Mouse (Mus musculus): ENCODE data around the gene Arhgap18. TPM values are rescaled to one million over a fixed set of nuclear protein-coding genes. Genes with fewer than 3 reads are reported as not detected.
A peak's percentile ranks its signal among the peaks of the same experiment; 100 is the strongest.
"Not testable (repeated sequence)": the region's sequence is repeated elsewhere in the genome, so short reads cannot be mapped to it uniquely, and the experiment has no call there.

The Arhgap18 gene
- polyA plus RNA-seq, 1 experiment from 2014 or later: 10.1 TPM

DNA sequence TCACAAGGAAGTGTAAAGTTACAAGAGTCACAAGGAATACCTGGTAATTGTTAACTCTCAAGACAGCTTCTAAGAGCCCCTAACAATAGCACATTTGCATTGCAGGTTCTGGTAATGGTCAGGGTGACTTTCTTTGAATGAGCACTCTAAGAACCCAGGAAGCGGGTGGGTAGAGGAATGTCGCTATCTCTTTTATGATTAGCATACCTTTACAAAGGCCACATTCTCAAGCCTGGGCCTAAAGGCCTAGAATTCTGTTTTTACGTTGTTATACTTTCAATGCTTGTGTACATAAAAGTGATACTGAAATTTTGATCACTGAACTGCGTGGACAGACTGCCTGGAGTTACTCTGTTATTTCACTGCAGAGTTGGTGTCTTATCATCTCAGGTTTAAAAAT lies 185.2 kb downstream of the Arhgap18 start:
- H3K4me3 ChIP-seq; H3K36me3 ChIP-seq; H3K27ac ChIP-seq; H3K27me3 ChIP-seq (replicated peaks); H3K9me3 ChIP-seq (replicated peaks); H3K4me2 ChIP-seq; H3K9ac ChIP-seq; ATAC-seq; H3K4me1 ChIP-seq: not testable (repeated sequence)
- 80% methylated on average over 4 of the region's 4 CpGs for WGBS (ENCODE audit: insufficient replicate concordance)

DNA sequence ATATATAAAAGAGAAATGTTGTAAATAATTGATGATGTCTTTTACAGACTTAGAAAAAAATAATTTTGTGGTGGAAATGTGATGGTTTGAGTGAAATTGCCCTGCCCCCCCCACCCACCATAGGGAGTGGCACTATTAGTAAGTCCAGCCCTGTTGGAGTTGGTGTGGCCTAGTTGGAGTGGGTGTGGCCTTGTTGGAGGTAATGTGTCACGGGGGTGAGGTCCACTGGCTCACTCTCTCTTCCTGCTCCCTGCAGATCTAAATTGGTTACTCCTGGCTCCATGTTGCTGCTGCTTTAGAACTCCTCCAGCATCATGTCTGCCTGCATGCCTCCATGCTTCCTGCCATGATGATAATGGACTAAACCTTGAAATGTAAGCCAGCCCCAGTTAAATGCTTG lies 186.3 kb downstream of the Arhgap18 start:
- Histone ChIP-seq H3K36me3 (no peaks in the 10 kb centered on the region), H3K27me3 (replicated peaks) (no peaks in the 10 kb centered on the region), H3K9ac (no peak overlapping the region), H3K27ac (no peak overlapping the region), H3K4me2 (no peak overlapping the region), H3K4me3 (no peak overlapping the region), H3K9me3 (replicated peaks) (no peaks in the 10 kb centered on the region), H3K4me1 (0 out of 2 replicates have a peak, but pooled peaks cover 4% of the 10 kb centered on the region)
- 25% methylated on average over 1 of the region's 1 CpGs for WGBS (ENCODE audit: insufficient replicate concordance)
- 0 out of 2 replicates have a peak, but pooled peaks have one; percentile 35 for ATAC-seq

DNA sequence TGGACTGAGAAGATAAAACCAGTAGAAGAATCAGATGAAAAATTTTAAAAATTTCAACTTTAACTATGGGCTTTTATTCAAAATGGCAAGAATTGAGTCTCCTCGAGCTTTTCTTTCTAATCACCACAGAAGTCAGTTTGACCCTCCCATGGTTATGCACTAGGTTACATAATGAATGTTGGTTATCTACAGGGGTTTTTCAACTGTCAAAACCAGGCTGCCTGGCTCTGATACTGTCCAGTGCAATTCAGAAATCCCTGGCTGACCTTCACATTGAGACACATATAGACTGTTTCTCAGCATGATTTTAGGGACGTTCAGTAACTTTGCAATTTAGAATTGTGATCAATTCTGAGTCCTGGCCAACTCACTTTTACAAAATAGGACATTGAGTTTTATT lies 195.1 kb downstream of the Arhgap18 start:
- no peak overlapping the region for H3K4me3 ChIP-seq
- H3K36me3 ChIP-seq: no peaks in the 10 kb centered on the region
- no peak overlapping the region for H3K9ac ChIP-seq
- ATAC-seq: no peak
- H3K27me3 ChIP-seq (replicated peaks): no peaks in the 10 kb centered on the region
- H3K4me2 ChIP-seq: no peak overlapping the region
- WGBS (ENCODE audit: insufficient replicate concordance): 26% methylated on average over 2 of the region's 2 CpGs
- H3K4me1 ChIP-seq: peaks cover 30% of the 10 kb centered on the region
- H3K27ac ChIP-seq: no peak overlapping the region
- no peaks in the 10 kb centered on the region for H3K9me3 ChIP-seq (replicated peaks)

DNA sequence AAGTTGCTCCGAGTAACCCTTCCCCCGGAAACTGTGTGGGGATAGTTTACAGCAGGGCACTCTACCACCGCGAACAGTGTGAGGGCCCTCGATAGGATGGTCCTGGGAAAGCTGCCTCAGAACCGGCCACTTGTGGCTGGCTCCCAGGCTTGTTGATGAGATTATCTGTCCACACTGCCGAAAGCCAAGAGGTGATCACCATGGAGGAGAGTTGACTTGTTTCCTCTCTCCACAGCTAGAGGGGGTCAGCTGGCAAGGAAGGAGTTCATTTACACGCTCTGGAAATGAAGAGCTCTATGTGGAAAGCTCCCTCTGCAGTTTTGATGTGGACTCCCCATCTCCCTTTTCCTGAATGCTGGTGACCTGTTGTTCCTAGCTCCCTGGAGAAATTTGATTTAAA lies 196.4 kb downstream of the Arhgap18 start:
- Histone ChIP-seq H3K4me1 (peaks cover 30% of the 10 kb centered on the region), H3K4me2 (peak overlapping the region; percentile 52), H3K27me3 (replicated peaks) (no peaks in the 10 kb centered on the region), H3K27ac (peak overlapping the region; percentile 52), H3K9ac (no peak overlapping the region), H3K4me3 (peak overlapping the region; percentile 26; the same call in 1 of the 2 replicates), H3K36me3 (no peaks in the 10 kb centered on the region), H3K9me3 (replicated peaks) (no peaks in the 10 kb centered on the region)
- 47% methylated on average over 8 of the region's 8 CpGs for WGBS (ENCODE audit: insufficient replicate concordance)
- ATAC-seq: peak; percentile 64

DNA sequence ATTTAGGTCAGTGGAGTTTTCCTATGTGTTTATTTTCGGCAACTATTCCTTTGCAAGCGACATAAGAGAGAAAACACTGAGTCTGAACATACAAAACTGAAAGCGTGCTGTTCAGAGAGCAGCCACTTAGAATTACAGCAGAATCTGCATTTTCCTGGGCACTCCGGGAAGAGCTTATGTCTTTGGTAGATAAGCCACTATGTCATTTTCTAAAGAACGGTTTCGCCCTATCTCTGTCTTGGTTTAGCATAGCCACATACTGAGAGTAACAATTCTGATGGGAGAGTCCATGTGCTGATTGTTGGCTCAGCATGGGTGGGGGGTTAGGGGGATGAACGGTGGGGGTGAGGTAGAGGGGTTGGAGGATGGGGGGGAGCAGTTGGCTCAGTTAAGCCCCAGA lies 197.2 kb downstream of the Arhgap18 start:
- Histone ChIP-seq H3K36me3 (no peaks in the 10 kb centered on the region), H3K4me1 (peaks cover 30% of the 10 kb centered on the region), H3K4me2 (peak overlapping the region; percentile 52), H3K4me3 (peak overlapping the region; percentile 26), H3K9ac (peak overlapping the region; percentile 23; the same call in 1 of the 2 replicates), H3K9me3 (replicated peaks) (no peaks in the 10 kb centered on the region), H3K27me3 (replicated peaks) (no peaks in the 10 kb centered on the region), H3K27ac (peak overlapping the region; percentile 52)
- ATAC-seq: peak; percentile 83
- 31% methylated on average over 7 of the region's 7 CpGs for WGBS (ENCODE audit: insufficient replicate concordance)

DNA sequence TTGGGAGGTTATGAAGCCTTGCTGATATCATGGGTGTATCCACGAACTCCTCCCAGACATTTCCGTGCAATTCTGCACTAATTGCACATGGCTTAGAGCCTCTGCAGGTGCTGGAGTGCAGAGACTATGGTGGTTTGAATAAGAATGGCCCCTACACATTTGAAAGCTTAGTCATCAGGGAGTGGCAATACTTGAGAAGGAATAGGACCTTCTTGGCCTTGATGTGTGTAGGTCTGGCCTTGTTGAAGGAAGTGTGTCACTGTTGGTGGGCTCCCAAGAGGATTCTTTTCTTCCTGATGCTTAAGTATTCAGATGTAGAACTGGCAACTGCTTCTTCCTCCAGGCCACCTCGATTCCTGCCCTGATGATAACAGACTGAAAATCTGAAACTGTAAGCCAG lies 205.3 kb downstream of the Arhgap18 start:
- Histone ChIP-seq H3K4me2 (no peak overlapping the region), H3K27ac (no peak overlapping the region), H3K36me3 (no peaks in the 10 kb centered on the region), H3K4me1 (no peaks in the 10 kb centered on the region), H3K27me3 (replicated peaks) (no peaks in the 10 kb centered on the region), H3K9me3 (replicated peaks) (no peaks in the 10 kb centered on the region), H3K4me3 (no peak overlapping the region), H3K9ac (no peak overlapping the region)
- no peak for ATAC-seq
- 52% methylated on average over 3 of the region's 3 CpGs for WGBS (ENCODE audit: insufficient replicate concordance)

Measured in liver, embryonic 12.5 days (tissue).